Mouse (Mus musculus) liver, embryonic 14.5 days (tissue): ENCODE measurements around the gene Kcnip4.

Experiments
- CTCF ChIP-seq: IDR thresholded peaks from 2 replicates; pipeline ENCODE4 v1.5.1; 2016; ENCODE audit warnings: antibody characterized with exemption, low read depth, control low read depth
- EP300 ChIP-seq: IDR thresholded peaks from 2 replicates; pipeline ENCODE4 v1.6.1; 2016; ENCODE audit warnings: antibody characterized with exemption, low read depth

- TF ChIP-seq EP300 (no peak), CTCF (no peak)
Observed at GRCm38 (mm10) chr5:48544784-48545734, 979.6 kb downstream of the Kcnip4 start.
